Mouse (Mus musculus) MEL (cell line): Measurements from ENCODE around the gene Herc2. TPM values are rescaled to one million over a fixed set of nuclear protein-coding genes. Genes with fewer than 3 reads are reported as not detected.
"Not testable (repeated sequence)": the region's sequence is repeated elsewhere in the genome, so short reads cannot be mapped to it uniquely, and the experiment has no call there.

Source experiments
- DNase-seq: peaks from one replicate; pipeline ENCODE4 v3.0.0; 2011; ENCODE audit warnings: low read depth, low spot score
- H3K27ac ChIP-seq: 2 replicates; pipeline ENCODE4 v1.5.1; 2012; ENCODE audit warnings: low read depth, mild to moderate bottlenecking, control low read depth, low read length, moderate library complexity; ENCODE audit not compliant: control insufficient read depth
- H3K27me3 ChIP-seq, 2 experiments: fragments of 150-350 bp in 1 of 2; sonication (generic) in 1 of 2; 2 replicates each; pipeline ENCODE4 v1.6.1; 2012; ENCODE audit warnings: low read length in 2 of 2, mild to moderate bottlenecking in 2 of 2, improper control_type of control experiment in 1 of 2, moderate library complexity in 1 of 2; ENCODE audit not compliant: insufficient read depth in 2 of 2, control insufficient read depth in 1 of 2
- H3K36me3 ChIP-seq, 2 experiments: 2 replicates each; pipeline ENCODE4 v1.6.1; 2012 to 2014; ENCODE audit warnings: low read length in 2 of 2, improper control_type of control experiment in 1 of 2, inconsistent platforms in 1 of 2, mild to moderate bottlenecking in 1 of 2; ENCODE audit not compliant: insufficient read depth in 2 of 2, control insufficient read depth in 1 of 2
- H3K4me1 ChIP-seq, 2 experiments: fragments of 150-350 bp in 1 of 2; sonication (generic) in 1 of 2; 2 replicates each; pipeline ENCODE4 v1.6.1; 2012; ENCODE audit warnings: low read length in 2 of 2, improper control_type of control experiment in 1 of 2, mild to moderate bottlenecking in 1 of 2; ENCODE audit not compliant: insufficient read depth in 2 of 2, control insufficient read depth in 1 of 2
- H3K4me3 ChIP-seq, 2 experiments: fragments of 150-350 bp in 1 of 2; sonication (generic) in 1 of 2; 2 replicates each; pipeline ENCODE4 v1.5.1; 2012; ENCODE audit warnings: low read depth in 2 of 2, low read length in 2 of 2, mild to moderate bottlenecking in 2 of 2, moderate library complexity in 2 of 2, control low read depth in 1 of 2, improper control_type of control experiment in 1 of 2; ENCODE audit not compliant: control insufficient read depth in 1 of 2, insufficient read depth in 1 of 2
- H3K79me2 ChIP-seq: 2 replicates; pipeline ENCODE4 v1.6.1; 2012; ENCODE audit warnings: mild to moderate bottlenecking, low read length, moderate library complexity; ENCODE audit not compliant: control insufficient read depth, poor library complexity, insufficient read depth
- H3K9ac ChIP-seq: 2 replicates; pipeline ENCODE4 v1.6.1; 2012; ENCODE audit warnings: low read depth, mild to moderate bottlenecking, control low read depth, low read length, moderate library complexity; ENCODE audit not compliant: control insufficient read depth, poor library complexity, severe bottlenecking
- H3K9me3 ChIP-seq: fragments of 150-350 bp; sonication (generic); replicated peaks from 2 replicates; pipeline ENCODE4 v1.6.1; 2012; ENCODE audit warnings: mild to moderate bottlenecking, low read length, improper control_type of control experiment, moderate library complexity; ENCODE audit not compliant: insufficient read depth
- E2F4 ChIP-seq: IDR thresholded peaks from 2 replicates; pipeline ENCODE4 v1.6.1; 2011; ENCODE audit warnings: low read depth, low read length, improper control_type of control experiment, borderline replicate concordance
- ELF1 ChIP-seq: IDR thresholded peaks from 2 replicates; pipeline ENCODE4 v1.6.1; 2014; ENCODE audit warnings: low read depth, mild to moderate bottlenecking, inconsistent platforms, low read length, improper control_type of control experiment, moderate library complexity
- ETS1 ChIP-seq: IDR thresholded peaks from 2 replicates; pipeline ENCODE4 v1.6.1; 2012; ENCODE audit warnings: low read depth, mild to moderate bottlenecking, inconsistent platforms, low read length, improper control_type of control experiment, moderate library complexity
- GABPA ChIP-seq: IDR thresholded peaks from 2 replicates; pipeline ENCODE4 v1.6.1; 2012; ENCODE audit warnings: low read depth, mild to moderate bottlenecking, inconsistent platforms, low read length, improper control_type of control experiment, moderate library complexity
- MAX ChIP-seq: IDR thresholded peaks from 2 replicates; pipeline ENCODE4 v1.6.1; 2011; ENCODE audit warnings: low read length, improper control_type of control experiment
- MXI1 ChIP-seq: IDR thresholded peaks from 2 replicates; pipeline ENCODE4 v1.6.1; 2011; ENCODE audit warnings: mild to moderate bottlenecking, low read depth, low read length, improper control_type of control experiment
- MYC ChIP-seq: IDR thresholded peaks from 2 replicates; pipeline ENCODE4 v1.6.1; 2011; ENCODE audit warnings: low read depth, mild to moderate bottlenecking, low read length, improper control_type of control experiment, moderate library complexity
- NELFE ChIP-seq: IDR thresholded peaks from 2 replicates; pipeline ENCODE4 v1.6.1; 2011; ENCODE audit warnings: low read depth, low read length, improper control_type of control experiment
- POLR2A ChIP-seq, 2 experiments: IDR thresholded peaks; 2 replicates each; pipeline ENCODE4 v1.6.1; 2011 to 2012; ENCODE audit warnings: low read length in 2 of 2, mild to moderate bottlenecking in 2 of 2, control low read depth in 1 of 2, improper control_type of control experiment in 1 of 2, low read depth in 1 of 2, moderate library complexity in 1 of 2; ENCODE audit not compliant: control insufficient read depth in 1 of 2, insufficient read depth in 1 of 2, poor library complexity in 1 of 2
- POLR2AphosphoS2 ChIP-seq: IDR thresholded peaks from 2 replicates; pipeline ENCODE4 v1.6.1; 2011; ENCODE audit warnings: low read length, improper control_type of control experiment
- RAD21 ChIP-seq: IDR thresholded peaks from 2 replicates; pipeline ENCODE4 v1.6.1; 2011; ENCODE audit warnings: mild to moderate bottlenecking, low read depth, low read length, improper control_type of control experiment
- SIN3A ChIP-seq: IDR thresholded peaks from 2 replicates; pipeline ENCODE4 v1.6.1; 2012; ENCODE audit warnings: low read length, improper control_type of control experiment, inconsistent platforms
- TBP ChIP-seq: IDR thresholded peaks from 2 replicates; pipeline ENCODE4 v1.8.0; 2011; ENCODE audit warnings: low read depth, low read length, improper control_type of control experiment
- UBTF ChIP-seq: IDR thresholded peaks from 2 replicates; pipeline ENCODE4 v1.6.1; 2012; ENCODE audit warnings: low read depth, mild to moderate bottlenecking, inconsistent platforms, low read length, improper control_type of control experiment, moderate library complexity, borderline replicate concordance; ENCODE audit not compliant: insufficient read depth
- USF1 ChIP-seq: IDR thresholded peaks from 2 replicates; pipeline ENCODE4 v1.6.1; 2014; ENCODE audit warnings: low read depth, mild to moderate bottlenecking, inconsistent platforms, low read length, improper control_type of control experiment, moderate library complexity
- USF2 ChIP-seq, 2 experiments: IDR thresholded peaks; 2 replicates each; pipeline ENCODE4 v1.6.1; 2011 to 2012; ENCODE audit warnings: improper control_type of control experiment in 2 of 2, low read length in 2 of 2, borderline replicate concordance in 1 of 2, inconsistent platforms in 1 of 2, low read depth in 1 of 2, mild to moderate bottlenecking in 1 of 2; ENCODE audit not compliant: insufficient read depth in 1 of 2
- ZMIZ1 ChIP-seq: IDR thresholded peaks from 2 replicates; pipeline ENCODE4 v1.6.1; 2012; ENCODE audit warnings: low read depth, mild to moderate bottlenecking, inconsistent platforms, low read length, improper control_type of control experiment, moderate library complexity
- ZNF384 ChIP-seq: IDR thresholded peaks from 2 replicates; pipeline ENCODE4 v1.6.1; 2012; ENCODE audit warnings: low read depth, mild to moderate bottlenecking, inconsistent platforms, low read length, improper control_type of control experiment
- polyA plus RNA-seq, 2 experiments: library from polyadenylated mRNA; stranded (reverse) in 1 of 2; unstranded in 1 of 2; fragments of >175 nt in 1 of 2; fragments of >200 nt in 1 of 2; gene quantifications; 2 replicates each; pipeline versions ENCODE4 v1.2.1 to v1.2.4; 2012; ENCODE audit warnings: low replicate concordance in 2 of 2, low read depth in 1 of 2; ENCODE audit not compliant: insufficient read length in 2 of 2, insufficient read depth in 1 of 2, missing spikeins in 1 of 2
- total RNA-seq: library from RNA; depleted of rRNA; stranded (reverse); fragments of 300-350 nt; gene quantifications from 2 replicates; pipeline ENCODE4 v1.2.3, GENCODE M21; 2012

Gene Herc2
- total and polyA plus RNA-seq, 3 experiments, result 20.7 to 389 (median 32.0) TPM

GRCm38 (mm10) chr7:56013261-56014001, 36.6 kb upstream of the Herc2 start:
- H3K27ac ChIP-seq, result peak overlapping the region; percentile 92
- peaks cover 28 to 31% of the 10 kb centered on the region in 2 experiments for H3K4me1 ChIP-seq
- 0 out of 2 replicates have a peak, but pooled peaks have one; percentile 25 for TF ChIP-seq ZMIZ1
- TF ChIP-seq SIN3A, result peak; percentile 43
- TF ChIP-seq MYC, result peak; percentile 56; the same call in 1 of the 2 replicates
- TF ChIP-seq NELFE, result 0 out of 2 replicates have a peak, but pooled peaks have one; percentile 33
- no peak for TF ChIP-seq UBTF
- TF ChIP-seq TBP, result 0 out of 2 replicates have a peak, but pooled peaks have one; percentile 12
- no peak for TF ChIP-seq E2F4
- TF ChIP-seq POLR2A (IDR thresholded peaks at IDR 0.05; ENCODE audit: control insufficient read depth in 1 of 2, insufficient read depth in 1 of 2, low read depth in 1 of 2, low read length in 2 of 2, poor library complexity in 1 of 2), result peak in 1 of 2 experiments; percentile 49; a peak in 1 of 4 replicates
- TF ChIP-seq GABPA, result no peak
- peak; percentile 76; the same call in 1 of the 2 replicates for TF ChIP-seq ZNF384
- TF ChIP-seq MXI1, result no peak
- no peak for TF ChIP-seq USF2 (IDR thresholded peaks at IDR 0.05; ENCODE audit: borderline replicate concordance in 1 of 2, insufficient read depth in 1 of 2, low read depth in 1 of 2, low read length in 2 of 2)
- TF ChIP-seq POLR2AphosphoS2, result no peak
- no peak for TF ChIP-seq RAD21
- TF ChIP-seq USF1, result no peak
- TF ChIP-seq ELF1, result peak; percentile 53; the same call in 1 of the 2 replicates
- DNase-seq, result peak; percentile 80
- peak overlapping the region; percentile 13 to 34 for H3K4me3 ChIP-seq
- peaks cover under 1% of the 10 kb centered on the region; the same call in 1 of the 2 replicates for H3K79me2 ChIP-seq
- no peaks in the 10 kb centered on the region for H3K9me3 ChIP-seq
- no peaks in the 10 kb centered on the region for H3K27me3 ChIP-seq
- H3K36me3 ChIP-seq, result peaks cover 0 to 43% of the 10 kb centered on the region in 2 experiments; a peak in 2 of 4 replicates
- peak overlapping the region; percentile 69 for H3K9ac ChIP-seq

- H3K79me2 ChIP-seq, H3K9me3 ChIP-seq, H3K27me3 ChIP-seq: not testable (repeated sequence)
- peak overlapping the region; percentile 100 for H3K27ac ChIP-seq
- H3K4me3 ChIP-seq, result peak overlapping the region; percentile 4 to 34
- peaks cover 0 to 45% of the 10 kb centered on the region in 2 experiments; a peak in 2 of 4 replicates for H3K36me3 ChIP-seq
- peak; percentile 80 for DNase-seq
- TF ChIP-seq ETS1 (peak; percentile 72), SIN3A (0 out of 2 replicates have a peak, but pooled peaks have one; percentile 14), USF1 (peak; percentile 40; the same call in 1 of the 2 replicates), ZNF384 (peak; percentile 87), MYC (peak; percentile 91), MXI1 (peak; percentile 84; the same call in 1 of the 2 replicates), MAX (peak; percentile 70)
- peak overlapping the region; percentile 74 for H3K9ac ChIP-seq
- peaks cover 28 to 35% of the 10 kb centered on the region in 2 experiments for H3K4me1 ChIP-seq
Measured at GRCm38 (mm10) chr7:56014002-56014702, 35.8 kb upstream of the Herc2 start.
